Mouse (Mus musculus) neural tube, embryonic 13.5 days (tissue): Measurements from ENCODE around the gene Mogat2. TPM values are rescaled to one million over a fixed set of nuclear protein-coding genes. Genes with fewer than 3 reads are reported as not detected.

Experiments used
- ATAC-seq: fragments of 200-750 bp; cut with Nextera tagmentation; 2 replicates; pipeline ENCODE4 v1.8.0; 2017; ENCODE audit warnings: low read depth, mild to moderate bottlenecking, moderate TSS enrichment, moderate library complexity
- H3K27ac ChIP-seq: fragments of 300-500 bp; sonication (generic); replicated peaks from 2 replicates; pipeline ENCODE4 v1.5.1; 2015; ENCODE audit warnings: moderate library complexity, mild to moderate bottlenecking, inconsistent platforms
- H3K27me3 ChIP-seq: fragments of 300-500 bp; sonication (generic); 2 replicates; pipeline ENCODE4 v1.6.1; 2015; ENCODE audit warnings: mild to moderate bottlenecking, inconsistent platforms
- H3K36me3 ChIP-seq: fragments of 300-500 bp; sonication (generic); 2 replicates; pipeline ENCODE4 v1.6.1; 2015; ENCODE audit warnings: mild to moderate bottlenecking, inconsistent platforms
- H3K4me1 ChIP-seq: fragments of 300-500 bp; sonication (generic); replicated peaks from 2 replicates; pipeline ENCODE4 v1.6.1; 2015; ENCODE audit warnings: inconsistent platforms
- H3K4me2 ChIP-seq: fragments of 300-500 bp; sonication (generic); 2 replicates; pipeline ENCODE4 v1.6.1; 2015; ENCODE audit warnings: inconsistent platforms, mild to moderate bottlenecking, moderate library complexity
- H3K4me3 ChIP-seq: fragments of 300-500 bp; sonication (generic); 2 replicates; pipeline ENCODE4 v1.5.1; 2015; ENCODE audit warnings: mild to moderate bottlenecking, inconsistent platforms
- H3K9ac ChIP-seq: fragments of 300-500 bp; sonication (generic); 2 replicates; pipeline ENCODE4 v1.6.1; 2015; ENCODE audit warnings: moderate library complexity, mild to moderate bottlenecking, inconsistent platforms
- H3K9me3 ChIP-seq: fragments of 300-500 bp; sonication (generic); 2 replicates; pipeline ENCODE4 v1.6.1; 2016; ENCODE audit warnings: inconsistent platforms
- WGBS: fragments of 180-500 bp; shearing (Covaris S2); methylation state at CpG from one replicate; pipeline ENCODE4 v1.1.7; 2015; 5-methylcytosine and 5-hydroxymethylcytosine counted together
- polyA plus RNA-seq: library from polyadenylated mRNA; unstranded; fragments of >200 nt; fragmentation: Nextera tagmentation; extraction: Ambion mirVana; gene quantifications from 2 replicates; pipeline ENCODE4 v1.2.1, GENCODE M21; 2015

Mogat2 gene
- polyA plus RNA-seq, 1 experiment from 2014 or later, result 2.8 TPM

DNA sequence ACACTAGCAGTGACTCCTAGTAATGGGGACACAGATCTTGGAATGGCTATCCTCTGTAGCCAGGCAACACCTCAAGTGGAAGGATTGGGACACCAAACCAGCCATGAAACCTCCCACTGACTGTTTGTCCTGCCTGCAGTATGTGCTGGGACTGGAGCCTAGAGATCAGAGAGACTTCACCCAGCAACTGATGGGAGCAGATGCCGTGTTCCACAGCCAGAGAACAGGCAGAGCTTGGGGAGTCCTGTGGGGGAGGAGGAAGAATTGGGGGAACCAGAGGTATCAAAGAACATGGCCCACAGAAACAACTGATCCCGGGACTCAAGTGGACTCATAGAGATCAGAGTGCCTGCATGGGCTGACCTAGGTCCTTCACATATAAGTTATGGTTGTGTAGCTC lies 24.7 kb downstream of the Mogat2 start:
- no peaks in the 10 kb centered on the region for H3K36me3 ChIP-seq
- no peak for ATAC-seq
- 68% methylated on average over 2 of the region's 2 CpGs for WGBS

DNA sequence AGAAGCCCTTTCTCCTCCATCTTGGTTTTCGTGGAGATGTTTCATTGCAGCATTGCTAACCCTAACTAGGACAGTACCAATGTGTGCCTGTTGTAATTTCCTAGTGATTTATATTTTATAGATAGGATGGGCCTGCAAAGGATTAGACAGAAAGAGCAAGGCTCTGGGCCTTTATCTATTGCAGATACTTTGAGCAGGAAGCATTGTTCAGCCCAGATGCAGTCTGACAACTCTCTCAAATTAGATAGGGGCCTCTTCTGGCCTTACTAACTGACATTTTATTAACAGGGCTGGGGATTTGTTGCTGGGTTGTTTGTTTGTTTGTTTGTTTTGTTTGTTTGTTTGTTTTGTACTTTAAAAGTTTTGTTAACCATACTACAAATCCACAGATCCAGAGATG lies 25.4 kb downstream of the Mogat2 start:
- no peak overlapping the region for H3K4me2 ChIP-seq
- ATAC-seq, result no peak
- 0 out of 2 replicates have a peak, but pooled peaks cover 4% of the 10 kb centered on the region for H3K9me3 ChIP-seq
- H3K27me3 ChIP-seq, result no peaks in the 10 kb centered on the region
- H3K36me3 ChIP-seq, result no peaks in the 10 kb centered on the region
- no peak overlapping the region for H3K9ac ChIP-seq
- no peak overlapping the region for H3K4me3 ChIP-seq
- peaks cover 13% of the 10 kb centered on the region for H3K4me1 ChIP-seq
- 90% methylated on average over 1 of the region's 1 CpGs for WGBS
- no peak overlapping the region for H3K27ac ChIP-seq

More for the DNA sequence above, 24.7 kb downstream of the Mogat2 start:
- Histone ChIP-seq H3K4me1 (peaks cover 14% of the 10 kb centered on the region), H3K4me2 (no peak overlapping the region), H3K4me3 (no peak overlapping the region), H3K9me3 (0 out of 2 replicates have a peak, but pooled peaks cover 4% of the 10 kb centered on the region), H3K27ac (no peak overlapping the region), H3K27me3 (no peaks in the 10 kb centered on the region), H3K9ac (no peak overlapping the region)

DNA sequence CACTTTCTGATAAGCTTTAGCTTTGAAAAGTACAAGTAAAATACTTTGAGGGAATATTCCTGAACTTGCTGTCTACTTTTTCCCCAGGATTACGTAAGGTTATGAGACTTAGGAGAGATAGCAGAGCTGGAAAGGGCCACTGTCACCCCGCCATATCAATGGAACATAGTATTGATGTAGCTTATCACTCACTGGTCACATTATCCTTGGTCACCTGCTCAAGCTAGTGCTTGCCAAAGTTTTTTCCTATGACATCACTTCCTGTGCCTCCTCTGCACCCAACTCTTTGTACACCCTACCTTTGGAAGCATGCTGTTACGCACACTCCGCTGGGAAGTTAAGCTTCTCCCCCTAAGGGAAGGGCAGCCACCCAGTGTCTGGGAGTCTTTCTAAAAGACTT lies 29.7 kb downstream of the Mogat2 start:
- 0 out of 2 replicates have a peak, but pooled peaks cover 4% of the 10 kb centered on the region for H3K9me3 ChIP-seq
- H3K4me2 ChIP-seq, result no peak overlapping the region
- no peak overlapping the region for H3K27ac ChIP-seq
- 95% methylated on average over 4 of the region's 4 CpGs for WGBS
- H3K9ac ChIP-seq, result no peak overlapping the region
- no peak for ATAC-seq
- no peaks in the 10 kb centered on the region for H3K27me3 ChIP-seq
- H3K4me1 ChIP-seq, result no peaks in the 10 kb centered on the region
- no peaks in the 10 kb centered on the region for H3K36me3 ChIP-seq
- H3K4me3 ChIP-seq, result no peak overlapping the region

DNA sequence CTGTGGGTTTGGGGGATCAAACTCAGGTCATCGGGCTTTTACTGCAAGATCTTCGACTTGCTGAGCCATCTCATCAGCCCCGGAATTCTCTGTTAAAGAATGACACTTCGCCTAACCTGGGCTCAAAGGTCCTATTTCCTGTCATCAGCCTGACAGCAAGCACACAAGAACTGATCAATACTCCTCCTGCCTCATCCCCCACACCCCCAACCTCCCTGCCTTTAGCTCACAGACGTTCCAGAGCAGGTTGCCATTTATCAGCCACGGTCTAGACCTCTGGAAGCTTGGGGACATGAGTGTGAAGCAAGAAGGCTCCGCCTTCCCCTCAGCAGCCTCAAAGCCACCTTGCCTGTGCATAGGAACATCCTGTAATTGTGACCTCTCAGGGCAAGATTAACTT lies 32.1 kb downstream of the Mogat2 start:
- H3K4me1 ChIP-seq, result no peaks in the 10 kb centered on the region

DNA sequence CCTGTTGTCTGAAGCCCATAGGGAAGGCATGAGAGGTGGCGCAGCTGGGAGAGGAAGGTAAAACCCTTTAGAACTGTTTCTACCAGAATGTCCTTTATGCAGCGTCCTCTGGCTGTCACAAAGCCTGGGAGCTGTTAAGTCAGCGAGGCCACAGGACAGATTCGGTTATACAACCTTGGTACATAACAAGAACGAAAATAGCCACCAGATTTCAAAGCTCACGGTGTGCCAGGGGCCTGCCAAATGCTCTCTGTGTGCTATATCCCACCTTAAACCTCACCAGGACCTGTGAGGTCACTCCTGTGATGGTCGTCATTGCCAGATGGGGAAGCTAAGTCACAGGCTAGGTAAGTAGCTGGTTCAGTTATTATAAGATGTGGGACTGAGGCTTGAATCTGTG lies 36.3 kb downstream of the Mogat2 start:
- no peak for ATAC-seq
- no peaks in the 10 kb centered on the region for H3K4me1 ChIP-seq
- no peak overlapping the region for H3K4me2 ChIP-seq
- H3K27me3 ChIP-seq, result no peaks in the 10 kb centered on the region
- no peak overlapping the region for H3K9ac ChIP-seq
- no peak overlapping the region for H3K4me3 ChIP-seq
- H3K36me3 ChIP-seq, result no peaks in the 10 kb centered on the region
- no peaks in the 10 kb centered on the region for H3K9me3 ChIP-seq
- no peak overlapping the region for H3K27ac ChIP-seq
- 83% methylated on average over 7 of the region's 7 CpGs for WGBS

More for the DNA sequence above, 32.1 kb downstream of the Mogat2 start:
- no peaks in the 10 kb centered on the region for H3K36me3 ChIP-seq
- no peak overlapping the region for H3K4me3 ChIP-seq
- H3K9ac ChIP-seq, result no peak overlapping the region
- no peak for ATAC-seq
- H3K4me2 ChIP-seq, result no peak overlapping the region
- no peaks in the 10 kb centered on the region for H3K27me3 ChIP-seq
- no peak overlapping the region for H3K27ac ChIP-seq
- WGBS, result 76% methylated on average over 7 of the region's 7 CpGs
- no peaks in the 10 kb centered on the region for H3K9me3 ChIP-seq

- Histone ChIP-seq H3K27ac (no peak overlapping the region), H3K9me3 (no peaks in the 10 kb centered on the region), H3K4me3 (no peak overlapping the region), H3K4me2 (no peak overlapping the region), H3K36me3 (no peaks in the 10 kb centered on the region), H3K9ac (no peak overlapping the region), H3K27me3 (no peaks in the 10 kb centered on the region), H3K4me1 (no peaks in the 10 kb centered on the region)
- ATAC-seq, result no peak
- 29% methylated on average over 4 of the region's 4 CpGs for WGBS
Measured at GRCm38 (mm10) chr7:99200290-99200689, 38.1 kb downstream of the Mogat2 start.

GRCm38 (mm10) chr7:99199451-99200175 lies 38.8 kb downstream of the Mogat2 start:
- no peak overlapping the region for H3K9ac ChIP-seq
- ATAC-seq, result no peak
- no peak overlapping the region for H3K27ac ChIP-seq
- no peak overlapping the region for H3K4me2 ChIP-seq
- H3K27me3 ChIP-seq, result no peaks in the 10 kb centered on the region
- H3K4me1 ChIP-seq, result no peaks in the 10 kb centered on the region
- H3K36me3 ChIP-seq, result no peaks in the 10 kb centered on the region
- 80% methylated on average over 9 of the region's 9 CpGs for WGBS
- no peaks in the 10 kb centered on the region for H3K9me3 ChIP-seq
- no peak overlapping the region for H3K4me3 ChIP-seq

DNA sequence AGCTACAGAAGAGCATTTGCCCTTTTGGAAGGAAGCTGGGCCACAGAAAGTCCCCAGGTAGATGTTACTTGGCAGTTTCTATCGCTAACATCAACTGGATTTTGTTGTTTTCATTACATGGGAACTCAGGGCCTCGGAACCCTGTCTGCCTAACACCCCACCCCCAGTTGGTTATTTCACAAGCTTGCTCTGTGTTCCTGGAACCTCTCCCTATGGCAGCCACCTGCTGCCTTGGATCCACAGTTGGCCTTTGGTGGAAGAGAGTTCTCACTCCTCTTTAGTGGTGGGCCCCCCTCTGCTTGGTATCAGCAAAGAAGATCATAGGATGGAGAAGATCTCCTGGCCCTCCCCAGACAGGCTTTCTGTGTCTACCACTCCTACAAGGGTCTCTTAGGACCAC lies 39.6 kb downstream of the Mogat2 start:
- Histone ChIP-seq H3K27me3 (no peaks in the 10 kb centered on the region), H3K9me3 (no peaks in the 10 kb centered on the region), H3K4me2 (no peak overlapping the region), H3K4me1 (no peaks in the 10 kb centered on the region), H3K4me3 (no peak overlapping the region), H3K36me3 (no peaks in the 10 kb centered on the region), H3K27ac (no peak overlapping the region), H3K9ac (no peak overlapping the region)
- 90% methylated on average over 2 of the region's 2 CpGs for WGBS
- ATAC-seq, result no peak

- Histone ChIP-seq H3K9ac (no peak overlapping the region), H3K27me3 (no peaks in the 10 kb centered on the region), H3K9me3 (no peaks in the 10 kb centered on the region), H3K4me3 (no peak overlapping the region), H3K36me3 (no peaks in the 10 kb centered on the region), H3K4me2 (no peak overlapping the region), H3K4me1 (no peaks in the 10 kb centered on the region), H3K27ac (no peak overlapping the region)
- ATAC-seq, result no peak
- WGBS, result 71% methylated on average over 2 of the region's 2 CpGs
Measured at GRCm38 (mm10) chr7:99194511-99194910, 43.9 kb downstream of the Mogat2 start.

- H3K27me3 ChIP-seq, result no peaks in the 10 kb centered on the region
- H3K4me3 ChIP-seq, result no peak overlapping the region
- ATAC-seq, result no peak
- H3K9me3 ChIP-seq, result no peaks in the 10 kb centered on the region
- no peaks in the 10 kb centered on the region for H3K4me1 ChIP-seq
- WGBS, result 92% methylated on average over 4 of the region's 4 CpGs
- no peak overlapping the region for H3K9ac ChIP-seq
- no peak overlapping the region for H3K27ac ChIP-seq
- no peaks in the 10 kb centered on the region for H3K36me3 ChIP-seq
- no peak overlapping the region for H3K4me2 ChIP-seq
Measured at GRCm38 (mm10) chr7:99193926-99194325, 44.5 kb downstream of the Mogat2 start.

GRCm38 (mm10) chr7:99191411-99191810 lies 47.0 kb downstream of the Mogat2 start:
- Histone ChIP-seq H3K9ac (no peak overlapping the region), H3K4me1 (no peaks in the 10 kb centered on the region), H3K4me2 (no peak overlapping the region), H3K4me3 (no peak overlapping the region), H3K36me3 (no peaks in the 10 kb centered on the region), H3K9me3 (no peaks in the 10 kb centered on the region), H3K27me3 (no peaks in the 10 kb centered on the region), H3K27ac (no peak overlapping the region)
- ATAC-seq, result no peak

- no peaks in the 10 kb centered on the region for H3K9me3 ChIP-seq
- H3K4me2 ChIP-seq, result no peak overlapping the region
- no peak overlapping the region for H3K9ac ChIP-seq
- no peak overlapping the region for H3K4me3 ChIP-seq
- no peaks in the 10 kb centered on the region for H3K27me3 ChIP-seq
- H3K36me3 ChIP-seq, result no peaks in the 10 kb centered on the region
- no peaks in the 10 kb centered on the region for H3K4me1 ChIP-seq
- H3K27ac ChIP-seq, result no peak overlapping the region
- WGBS, result 82% methylated on average over 5 of the region's 5 CpGs
- ATAC-seq, result no peak
Measured at GRCm38 (mm10) chr7:99189885-99190284, 48.5 kb downstream of the Mogat2 start.

GRCm38 (mm10) chr7:99188630-99189029 lies 49.8 kb downstream of the Mogat2 start:
- no peak overlapping the region for H3K4me2 ChIP-seq
- ATAC-seq, result no peak
- 80% methylated on average over 6 of the region's 6 CpGs for WGBS
- no peaks in the 10 kb centered on the region for H3K36me3 ChIP-seq
- no peaks in the 10 kb centered on the region for H3K4me1 ChIP-seq
- H3K4me3 ChIP-seq, result no peak overlapping the region
- H3K9ac ChIP-seq, result no peak overlapping the region
- H3K9me3 ChIP-seq, result no peaks in the 10 kb centered on the region
- peaks cover 8% of the 10 kb centered on the region; the same call in 1 of the 2 replicates for H3K27me3 ChIP-seq
- H3K27ac ChIP-seq, result no peak overlapping the region
